10 mouse cellular contexts compared by ENCODE assay signal in the genomic region with DNA sequence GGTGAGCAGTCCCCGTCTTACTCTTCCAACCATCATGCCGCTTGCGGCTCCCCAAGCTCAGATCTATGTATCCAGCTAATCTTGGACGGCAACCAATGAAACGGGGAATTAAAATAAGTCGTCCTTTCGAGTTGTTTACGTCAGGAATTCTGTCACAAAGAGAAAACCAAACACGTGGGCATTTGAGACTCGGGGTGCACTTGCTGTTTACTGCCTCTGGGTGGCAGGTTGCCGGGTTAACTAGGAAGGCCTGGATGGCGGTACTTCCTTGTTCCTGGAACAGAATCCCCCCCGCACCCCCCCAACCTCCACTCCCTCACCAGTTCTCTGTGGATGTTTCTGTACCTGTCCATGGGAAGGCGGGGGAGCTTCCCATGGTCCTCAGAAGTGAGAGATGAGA. TPM values are rescaled to one million over a fixed set of nuclear protein-coding genes. Genes with fewer than 3 reads are reported as not detected.
DNase-seq lines count a peak whose midpoint lies in the region; ATAC-seq and TF ChIP-seq lines count a peak whose summit lies in the region.
"Had no signal": no experiment of that assay in that cellular context is flagged by ENCODE, and none has a peak within 500 bp of the region (broad histone marks: within the 10 kb centered on the region; RNA-seq: fewer than 3 reads in every experiment).

No protein-coding gene starts in this region.

- peak overlapping the region; percentile 30; the same call in 1 of the 2 replicates for H3K4me2 ChIP-seq in lung, embryonic 16.5 days (ENCODE audit: low read depth, low read length)

- 39% methylated on average over 14 of the region's 14 CpGs for WGBS in lung, embryonic 16.5 days

- H3K27me3 ChIP-seq in lung, embryonic 16.5 days (ENCODE audit: control insufficient read depth, insufficient read depth, low read depth, low read length) = no peaks in the 10 kb centered on the region

- H3K36me3 ChIP-seq in lung, embryonic 16.5 days (ENCODE audit: control insufficient read depth, insufficient read depth, low read length) = no peaks in the 10 kb centered on the region

- H3K9me3 ChIP-seq in lung, embryonic 16.5 days (ENCODE audit: control insufficient read depth, low read length) = no peaks in the 10 kb centered on the region

- no peak overlapping the region for H3K9ac ChIP-seq in lung, embryonic 16.5 days (ENCODE audit: low read length)

- no peak overlapping the region for H3K4me3 ChIP-seq in layer of hippocampus, adult 2 months
- H3K4me3 ChIP-seq in lung, embryonic 16.5 days (ENCODE audit: low read length) = no peak overlapping the region

- peak; percentile 56 for TF ChIP-seq CTCF in layer of hippocampus, adult 2 months (conservative IDR thresholded peaks at IDR 0.05)

- no peak for ATAC-seq in lung, embryonic 16.5 days (ENCODE audit: low read depth)
- ATAC-seq in erythroblast, adult 5-6 weeks (replicated peaks; ENCODE audit: low FRiP score, poor library complexity, severe bottlenecking) = no peak

- DNase-seq in embryo, embryonic 10.5 days (ENCODE audit: low spot score) = peak; percentile 46
- no peak for DNase-seq in embryo, embryonic 10 days (ENCODE audit: low spot score)
- no peak for DNase-seq in layer of hippocampus, adult 2 months (ENCODE audit: low spot score in 2 of 2)
- no peak for DNase-seq in layer of hippocampus, postnatal 10 days (ENCODE audit: low spot score in 2 of 2)
- DNase-seq in ZHBTc4 (ENCODE audit: low read depth, low spot score) = peak; percentile 89
- DNase-seq in right cerebral cortex, postnatal 36 days (ENCODE audit: low spot score in 2 of 2) = no peak
- DNase-seq: layer of hippocampus, adult 9-11 months; thymus, adult 2 months had no signal

- H3K4me1 ChIP-seq in lung, embryonic 16.5 days (replicated peaks; ENCODE audit: control insufficient read depth, insufficient read depth, low read length) = no peaks in the 10 kb centered on the region

- no peak overlapping the region for H3K27ac ChIP-seq in layer of hippocampus, adult 2 months
- H3K27ac ChIP-seq in lung, embryonic 16.5 days (ENCODE audit: low read length) = no peak overlapping the region

RNA-seq across cellular contexts. Expression of gene Cdkn2aip, which starts 36.4 kb away (rescaled TPM):
- total RNA-seq in layer of hippocampus, adult 2 months (2021) = 10 to 100 TPM; 14.3 to 17.2 TPM
- 10 to 100 TPM; 12.1 to 13.4 TPM for total RNA-seq in layer of hippocampus, postnatal 10 days (2021)
- polyA plus RNA-seq in lung, embryonic 16.5 days (2015; fragmentation: Nextera tagmentation; extraction: Ambion mirVana) = 23.4 and 26.1 TPM in 2 replicates
- 4.8 and 6.7 TPM in 2 replicates for total RNA-seq in erythroblast, adult 5-6 weeks (2015; ENCODE audit: low replicate concordance)
- total RNA-seq in erythroblast, adult 5-6 weeks (2017; ENCODE audit: low replicate concordance) = 10.6 and 12.1 TPM in 2 replicates

Comparison
In these comparisons a context has a peak if more than half of its experiments do, and no peak if none do; other contexts are left out.
1. DNase-seq: peak in embryo, embryonic 10.5 days (single experiment) and ZHBTc4 (single experiment); none in embryo, embryonic 10 days (single experiment), layer of hippocampus, adult 2 months (0 of 2), layer of hippocampus, postnatal 10 days (0 of 2) and right cerebral cortex, postnatal 36 days (0 of 2).